Mouse (Mus musculus) heart, postnatal 0 days (tissue): ENCODE data around the gene Olfr1115. TPM values are rescaled to one million over a fixed set of nuclear protein-coding genes. Genes with fewer than 3 reads are reported as not detected.
"Not testable (repeated sequence)": the region's sequence is repeated elsewhere in the genome, so short reads cannot be mapped to it uniquely, and the experiment has no call there.

Experiments
- ATAC-seq: fragments of 200-750 bp; cut with Nextera tagmentation; 2 replicates; pipeline ENCODE4 v1.8.0; 2017; ENCODE audit warnings: low read depth, moderate number of reproducible peaks, moderate library complexity; ENCODE audit not compliant: insufficient read depth
- DNase-seq: peaks from one replicate; pipeline ENCODE4 v3.0.0-alpha.2; 2016; ENCODE audit warnings: low spot score
- H3K27ac ChIP-seq: fragments of 300-500 bp; sonication (generic); 2 replicates; pipeline ENCODE4 v1.5.1; 2014; ENCODE audit warnings: low read depth, mild to moderate bottlenecking
- H3K27me3 ChIP-seq: fragments of 300-500 bp; sonication (generic); 2 replicates; pipeline ENCODE4 v1.6.1; 2014; ENCODE audit warnings: low read length, mixed read lengths; ENCODE audit not compliant: control insufficient read depth, insufficient read depth
- H3K36me3 ChIP-seq: fragments of 300-500 bp; sonication (generic); replicated peaks from 2 replicates; pipeline ENCODE4 v1.6.1; 2014; ENCODE audit warnings: low read length, mixed read lengths; ENCODE audit not compliant: control insufficient read depth, insufficient read depth
- H3K4me1 ChIP-seq: fragments of 300-500 bp; sonication (generic); 2 replicates; pipeline ENCODE4 v1.6.1; 2014; ENCODE audit warnings: antibody characterized with exemption; ENCODE audit not compliant: control insufficient read depth, insufficient read depth
- H3K4me2 ChIP-seq: fragments of 300-500 bp; sonication (generic); 2 replicates; pipeline ENCODE4 v1.6.1; 2014; ENCODE audit warnings: low read depth, mild to moderate bottlenecking, low read length, moderate library complexity
- H3K4me3 ChIP-seq: fragments of 300-500 bp; sonication (generic); 2 replicates; pipeline ENCODE4 v1.5.1; 2014; ENCODE audit warnings: low read depth, low read length
- H3K9ac ChIP-seq: fragments of 300-500 bp; sonication (generic); replicated peaks from 2 replicates; pipeline ENCODE4 v1.6.1; 2014; ENCODE audit warnings: low read depth, low read length, mixed read lengths
- H3K9me3 ChIP-seq: fragments of 300-500 bp; sonication (generic); replicated peaks from 2 replicates; pipeline ENCODE4 v1.6.1; 2016; ENCODE audit warnings: low read length; ENCODE audit not compliant: control insufficient read depth
- CTCF ChIP-seq: IDR thresholded peaks from 2 replicates; pipeline ENCODE4 v1.5.1; 2016; ENCODE audit warnings: antibody characterized with exemption, control low read depth, low read depth
- EP300 ChIP-seq: IDR thresholded peaks from 2 replicates; pipeline ENCODE4 v1.6.1; 2016; ENCODE audit warnings: antibody characterized with exemption, low read depth
- WGBS: fragments of 180-500 bp; shearing (Covaris S2); extraction: QIAGEN DNeasy Blood & Tissue Kit; methylation state at CpG from one replicate; pipeline ENCODE4 v1.1.7; 2014; 5-methylcytosine and 5-hydroxymethylcytosine counted together
- microRNA-seq: library from miRNA; unstranded; fragments of <30 nt; microRNA quantifications from one replicate; pipeline ENCODE4, GENCODE M21; 2016
- polyA plus RNA-seq: library from polyadenylated mRNA; unstranded; fragments of >200 nt; fragmentation: Nextera tagmentation; extraction: Ambion mirVana; gene quantifications from 2 replicates; pipeline ENCODE4 v1.2.1, GENCODE M21; 2015
- total RNA-seq: library from RNA; depleted of rRNA; stranded (reverse); fragments of >200 nt; gene quantifications from 2 replicates; pipeline ENCODE4 v1.2.3, GENCODE M21; 2014; ENCODE audit warnings: low replicate concordance; rRNA removed

The Olfr1115 gene
- not detected in 2 replicates for total RNA-seq
- polyA plus RNA-seq = not detected in 2 replicates

- H3K4me2 ChIP-seq = no peak within 1 kb of the TSS
- WGBS = 68% methylated on average over 2 of the region's 2 CpGs
- no peaks in the 10 kb centered on the region for H3K27me3 ChIP-seq
- no peaks in the 10 kb centered on the region for H3K36me3 ChIP-seq
- no peak within 1 kb of the TSS for H3K9ac ChIP-seq
- DNase-seq = no peak
- H3K27ac ChIP-seq = no peak within 1 kb of the TSS
- no peak within 1 kb of the TSS for H3K4me3 ChIP-seq
- no peak for TF ChIP-seq EP300
- no peak for TF ChIP-seq CTCF
- no peaks in the 10 kb centered on the region for H3K4me1 ChIP-seq
- H3K9me3 ChIP-seq = no peaks in the 10 kb centered on the region
- no peak for ATAC-seq
These were observed at the start of gene Olfr1115 for GRCm38 (mm10) chr2:87247713-87248112. Gene Olfr1115 (plus strand): TSS chr2:87248013.

GRCm38 (mm10) chr2:87208670-87209069 is 39.1 kb upstream of the Olfr1115 start, which contains the start of gene Olfr1113:
Gene Olfr1113 (plus strand): TSS chr2:87208970.
- Histone ChIP-seq H3K9ac (no peak within 1 kb of the TSS), H3K27ac (no peak within 1 kb of the TSS), H3K27me3 (no peaks in the 10 kb centered on the region), H3K4me2 (no peak within 1 kb of the TSS), H3K36me3 (no peaks in the 10 kb centered on the region), H3K9me3 (no peaks in the 10 kb centered on the region), H3K4me3 (no peak within 1 kb of the TSS), H3K4me1 (no peaks in the 10 kb centered on the region)
- no peak for ATAC-seq
- DNase-seq = no peak
- WGBS = 77% methylated on average over 2 of the region's 2 CpGs
- TF ChIP-seq EP300 (no peak), CTCF (no peak)

- H3K4me2 ChIP-seq = no peak within 1 kb of the TSS
- TF ChIP-seq EP300 (no peak), CTCF (no peak)
- no peak within 1 kb of the TSS for H3K27ac ChIP-seq
- 67% methylated on average over 1 of the region's 1 CpGs for WGBS
- no peaks in the 10 kb centered on the region for H3K27me3 ChIP-seq
- DNase-seq = no peak
- no peak within 1 kb of the TSS for H3K4me3 ChIP-seq
- ATAC-seq = no peak
- no peak within 1 kb of the TSS for H3K9ac ChIP-seq
- H3K4me1 ChIP-seq = no peaks in the 10 kb centered on the region
- no peaks in the 10 kb centered on the region for H3K36me3 ChIP-seq
- H3K9me3 ChIP-seq = no peaks in the 10 kb centered on the region
These were observed 19.4 kb downstream of the Olfr1115 start, which contains the start of gene Olfr1116 for GRCm38 (mm10) chr2:87267234-87267633. Gene Olfr1116 (plus strand): TSS chr2:87267534.

- peak; percentile 36; the same call in 1 of the 2 replicates for ATAC-seq
These were observed 46.2 kb downstream of the Olfr1115 start for GRCm38 (mm10) chr2:87293977-87294376.

More at GRCm38 (mm10) chr2:87293977-87294376, 46.2 kb downstream of the Olfr1115 start:
- not testable (repeated sequence) for H3K27ac ChIP-seq, H3K4me2 ChIP-seq, H3K27me3 ChIP-seq, DNase-seq, H3K4me1 ChIP-seq, H3K4me3 ChIP-seq, H3K9me3 ChIP-seq, H3K36me3 ChIP-seq, H3K9ac ChIP-seq

Small RNA genes lying within 50 kb of the gene (microRNA-seq; reads per million reads assigned to microRNA genes)
- not detected for gene Gm27438

Other genes with a start within 250 kb of the Olfr1115 start
- not detected in 2 replicates for gene Olfr1102, start 249.6 kb upstream of the Olfr1115 start, total RNA-seq
- not detected in 2 replicates for gene Olfr1102, start 249.6 kb upstream of the Olfr1115 start, polyA plus RNA-seq
- gene Olfr1104, start 220.9 kb upstream of the Olfr1115 start, total RNA-seq = not detected in 2 replicates
- gene Olfr1104, start 220.9 kb upstream of the Olfr1115 start, polyA plus RNA-seq = not detected in 2 replicates
- not detected in 2 replicates for gene Olfr1105, start 211.5 kb upstream of the Olfr1115 start, total RNA-seq
- not detected in 2 replicates for gene Olfr1105, start 211.5 kb upstream of the Olfr1115 start, polyA plus RNA-seq
- gene Olfr1106, start 195.7 kb upstream of the Olfr1115 start, total RNA-seq = not detected in 2 replicates
- not detected in 2 replicates for gene Olfr1106, start 195.7 kb upstream of the Olfr1115 start, polyA plus RNA-seq
- not detected in 2 replicates for gene Olfr1107, start 172.2 kb upstream of the Olfr1115 start, total RNA-seq
- gene Olfr1107, start 172.2 kb upstream of the Olfr1115 start, polyA plus RNA-seq = not detected in 2 replicates
- gene Olfr1109, start 152.0 kb upstream of the Olfr1115 start, total RNA-seq = not detected in 2 replicates
- gene Olfr1109, start 152.0 kb upstream of the Olfr1115 start, polyA plus RNA-seq = not detected in 2 replicates
- not detected in 2 replicates for gene Olfr259, start 133.4 kb upstream of the Olfr1115 start, total RNA-seq
- not detected in 2 replicates for gene Olfr259, start 133.4 kb upstream of the Olfr1115 start, polyA plus RNA-seq
- not detected in 2 replicates for gene Olfr1110, start 107.7 kb upstream of the Olfr1115 start, total RNA-seq
- not detected in 2 replicates for gene Olfr1110, start 107.7 kb upstream of the Olfr1115 start, polyA plus RNA-seq
- gene Olfr1111, start 95.4 kb upstream of the Olfr1115 start, total RNA-seq = not detected in 2 replicates
- gene Olfr1111, start 95.4 kb upstream of the Olfr1115 start, polyA plus RNA-seq = not detected in 2 replicates
- gene Olfr1112, start 60.2 kb upstream of the Olfr1115 start, total RNA-seq = not detected in 2 replicates
- gene Olfr1112, start 60.2 kb upstream of the Olfr1115 start, polyA plus RNA-seq = not detected in 2 replicates
- not detected in 2 replicates for gene Olfr1113, start 39.0 kb upstream of the Olfr1115 start, total RNA-seq
- gene Olfr1113, start 39.0 kb upstream of the Olfr1115 start, polyA plus RNA-seq = not detected in 2 replicates
- gene Olfr1116, start 19.5 kb downstream of the Olfr1115 start, total RNA-seq = not detected in 2 replicates
- not detected in 2 replicates for gene Olfr1116, start 19.5 kb downstream of the Olfr1115 start, polyA plus RNA-seq
- gene Olfr1118, start 59.6 kb downstream of the Olfr1115 start, total RNA-seq = not detected in 2 replicates
- gene Olfr1118, start 59.6 kb downstream of the Olfr1115 start, polyA plus RNA-seq = not detected in 2 replicates
- not detected in 2 replicates for gene Olfr1120, start 106.8 kb downstream of the Olfr1115 start, total RNA-seq
- gene Olfr1120, start 106.8 kb downstream of the Olfr1115 start, polyA plus RNA-seq = not detected in 2 replicates
- not detected in 2 replicates for gene Olfr1121, start 121.9 kb downstream of the Olfr1115 start, total RNA-seq
- gene Olfr1121, start 121.9 kb downstream of the Olfr1115 start, polyA plus RNA-seq = not detected in 2 replicates
- gene Olfr1122, start 137.8 kb downstream of the Olfr1115 start, total RNA-seq = not detected in 2 replicates
- not detected in 2 replicates for gene Olfr1122, start 137.8 kb downstream of the Olfr1115 start, polyA plus RNA-seq
- gene Olfr1123, start 168.6 kb downstream of the Olfr1115 start, total RNA-seq = not detected in 2 replicates
- not detected in 2 replicates for gene Olfr1123, start 168.6 kb downstream of the Olfr1115 start, polyA plus RNA-seq
- gene Olfr1124, start 182.3 kb downstream of the Olfr1115 start, total RNA-seq = not detected in 2 replicates
- 0.04 TPM in 2 replicates for gene Olfr1124, start 182.3 kb downstream of the Olfr1115 start, polyA plus RNA-seq
- not detected in 2 replicates for gene Olfr1126, start 205.9 kb downstream of the Olfr1115 start, total RNA-seq
- gene Olfr1126, start 205.9 kb downstream of the Olfr1115 start, polyA plus RNA-seq = not detected in 2 replicates
- not detected in 2 replicates for gene Pramel7, start 249.1 kb downstream of the Olfr1115 start, total RNA-seq
- not detected in 2 replicates for gene Pramel7, start 249.1 kb downstream of the Olfr1115 start, polyA plus RNA-seq